Mouse (Mus musculus): ENCODE measurements at regions not wholly inside any gene's neighbourhood (a gene's known extent, or its start where the extent isn't known, plus 50 kb on each side); places are given as distances from the start of the nearest gene placed in this dataset.
A peak's percentile ranks its signal among the peaks of the same experiment; 100 is the strongest.

- no peak for TF ChIP-seq CHD2 (IDR thresholded peaks at IDR 0.05; ENCODE audit: low read length)
- TF ChIP-seq CTCF (conservative IDR thresholded peaks at IDR 0.05 in 1 of 2, IDR thresholded peaks at IDR 0.05 in 1 of 2; ENCODE audit: low read depth in 2 of 2, low read length in 2 of 2), result no peak
- TF ChIP-seq MEF2A (IDR thresholded peaks at IDR 0.05; ENCODE audit: borderline replicate concordance, low read depth, low read length), result no peak
- TF ChIP-seq ETS1 (conservative IDR thresholded peaks at IDR 0.05; ENCODE audit: low read depth, low read length), result no peak
- TF ChIP-seq MAFK (IDR thresholded peaks at IDR 0.05; ENCODE audit: insufficient replicate concordance, low read length), result no peak
- no peak; the same call in 1 of the 2 replicates for TF ChIP-seq TCF12 (IDR thresholded peaks at IDR 0.05; ENCODE audit: low read depth, low read length)
- 0 out of 2 replicates have a peak, but pooled peaks have one; percentile 25 for TF ChIP-seq POLR2A (IDR thresholded peaks at IDR 0.05; ENCODE audit: low read depth, low read length)
- no peak for TF ChIP-seq USF1 (IDR thresholded peaks at IDR 0.05; ENCODE audit: low read depth, low read length)
- no peak; the same call in 1 of the 2 replicates for TF ChIP-seq MAX (IDR thresholded peaks at IDR 0.05; ENCODE audit: low read length)
Measured at GRCm38 (mm10) chr17:47140969-47141842, 130.8 kb upstream of the Ubr2 start.

All from CH12.LX (cell line).